Mouse (Mus musculus) limb, embryonic 14.5 days (tissue): ENCODE data around the gene Ppp1r18. TPM values are rescaled to one million over a fixed set of nuclear protein-coding genes. Genes with fewer than 3 reads are reported as not detected.
A peak's percentile ranks its signal among the peaks of the same experiment; 100 is the strongest.

ENCODE experiments used
- ATAC-seq: fragments of 200-750 bp; cut with Nextera tagmentation; 2 replicates; pipeline ENCODE4 v1.8.0; 2017; ENCODE audit warnings: low read depth, moderate number of reproducible peaks, moderate TSS enrichment; ENCODE audit not compliant: low FRiP score
- DNase-seq: peaks from one replicate; pipeline ENCODE4 v3.0.0-alpha.2; 2015; ENCODE audit warnings: low spot score
- H3K27ac ChIP-seq: fragments of 300-500 bp; sonication (generic); replicated peaks from 2 replicates; pipeline ENCODE4 v1.5.1; 2014; ENCODE audit warnings: low read depth, mild to moderate bottlenecking, low read length, moderate library complexity, mixed read lengths
- H3K27me3 ChIP-seq: fragments of 300-500 bp; sonication (generic); 2 replicates; pipeline ENCODE4 v1.6.1; 2014; ENCODE audit warnings: low read length, mixed read lengths; ENCODE audit not compliant: control insufficient read depth, insufficient read depth
- H3K36me3 ChIP-seq: fragments of 300-500 bp; sonication (generic); 2 replicates; pipeline ENCODE4 v1.6.1; 2014; ENCODE audit warnings: mild to moderate bottlenecking, low read length, moderate library complexity, mixed read lengths; ENCODE audit not compliant: control insufficient read depth, insufficient read depth
- H3K4me1 ChIP-seq: fragments of 300-500 bp; sonication (generic); 2 replicates; pipeline ENCODE4 v1.6.1; 2014; ENCODE audit warnings: antibody characterized with exemption, low read length, mixed read lengths; ENCODE audit not compliant: control insufficient read depth, insufficient read depth
- H3K4me2 ChIP-seq: fragments of 300-500 bp; sonication (generic); replicated peaks from 2 replicates; pipeline ENCODE4 v1.6.1; 2014; ENCODE audit warnings: low read depth, mild to moderate bottlenecking, low read length, moderate library complexity; ENCODE audit not compliant: severe bottlenecking
- H3K4me3 ChIP-seq: fragments of 300-500 bp; sonication (generic); replicated peaks from 2 replicates; pipeline ENCODE4 v1.5.1; 2014; ENCODE audit warnings: low read length
- H3K9ac ChIP-seq: fragments of 300-500 bp; sonication (generic); 2 replicates; pipeline ENCODE4 v1.6.1; 2014; ENCODE audit warnings: mild to moderate bottlenecking, low read depth, low read length, moderate library complexity; ENCODE audit not compliant: severe bottlenecking
- H3K9me3 ChIP-seq: fragments of 300-500 bp; sonication (generic); 2 replicates; pipeline ENCODE4 v1.6.1; 2016; ENCODE audit warnings: low read length; ENCODE audit not compliant: control insufficient read depth
- POLR2A ChIP-seq: fragments of 200-500 bp; IDR thresholded peaks from 2 replicates; pipeline ENCODE4 v1.8.0; 2012; ENCODE audit warnings: inconsistent platforms, mild to moderate bottlenecking, moderate library complexity, borderline replicate concordance; ENCODE audit not compliant: insufficient read depth, insufficient read length; ENCODE audit errors: extremely low read depth
- WGBS: fragments of 180-500 bp; shearing (Covaris S2); extraction: QIAGEN DNeasy Blood & Tissue Kit; methylation state at CpG from one replicate; pipeline ENCODE4 v1.1.7; 2014; 5-methylcytosine and 5-hydroxymethylcytosine counted together
- polyA plus RNA-seq, 2 experiments: library from polyadenylated mRNA; depleted of rRNA in 1 of 2; stranded (reverse) in 1 of 2; unstranded in 1 of 2; fragments of >200 nt; fragmentation: Nextera tagmentation in 1 of 2; extraction: Ambion mirVana in 1 of 2; gene quantifications; 2 replicates each; pipeline versions ENCODE4 v1.2.1 to v1.2.3; 2012 to 2014

Gene Ppp1r18
- polyA plus RNA-seq, 2 experiments = 26.3 to 47.2 TPM

- TF ChIP-seq POLR2A = no peak
- 89% methylated on average over 9 of the region's 9 CpGs for WGBS
- Histone ChIP-seq H3K36me3 (peaks cover 85% of the 10 kb centered on the region), H3K27ac (no peak overlapping the region), H3K4me2 (no peak overlapping the region), H3K4me3 (no peak overlapping the region), H3K9ac (no peak overlapping the region), H3K27me3 (no peaks in the 10 kb centered on the region), H3K4me1 (no peaks in the 10 kb centered on the region), H3K9me3 (no peaks in the 10 kb centered on the region)
- no peak for ATAC-seq
- no peak for DNase-seq
Measured at GRCm38 (mm10) chr17:35903343-35903991, 38.1 kb downstream of the Ppp1r18 start.

GRCm38 (mm10) chr17:35903992-35904355 is 38.6 kb downstream of the Ppp1r18 start:
- no peaks in the 10 kb centered on the region for H3K27me3 ChIP-seq
- H3K4me1 ChIP-seq = peaks cover 1% of the 10 kb centered on the region; the same call in 1 of the 2 replicates
- no peak for TF ChIP-seq POLR2A
- H3K27ac ChIP-seq = no peak overlapping the region
- no peak overlapping the region for H3K9ac ChIP-seq
- H3K36me3 ChIP-seq = peaks cover 84% of the 10 kb centered on the region
- H3K4me2 ChIP-seq = no peak overlapping the region
- no peak overlapping the region for H3K4me3 ChIP-seq
- no peaks in the 10 kb centered on the region for H3K9me3 ChIP-seq
- ATAC-seq (no peak), DNase-seq (no peak)
- 69% methylated on average over 4 of the region's 4 CpGs for WGBS

- no peak for DNase-seq
- no peaks in the 10 kb centered on the region for H3K27me3 ChIP-seq
- 95% methylated on average over 1 of the region's 1 CpGs for WGBS
- no peak overlapping the region for H3K27ac ChIP-seq
- H3K4me3 ChIP-seq = no peak overlapping the region
- peaks cover 6% of the 10 kb centered on the region; the same call in 1 of the 2 replicates for H3K4me1 ChIP-seq
- H3K9ac ChIP-seq = no peak overlapping the region
- TF ChIP-seq POLR2A = no peak
- ATAC-seq = no peak
- H3K9me3 ChIP-seq = no peaks in the 10 kb centered on the region
- no peak overlapping the region for H3K4me2 ChIP-seq
- peaks cover 69% of the 10 kb centered on the region for H3K36me3 ChIP-seq
Measured at GRCm38 (mm10) chr17:35905587-35905986, 40.2 kb downstream of the Ppp1r18 start.

- 82% methylated on average over 2 of the region's 2 CpGs for WGBS
- Histone ChIP-seq H3K4me3 (no peak overlapping the region), H3K9ac (no peak overlapping the region), H3K4me1 (peaks cover 6% of the 10 kb centered on the region; the same call in 1 of the 2 replicates), H3K36me3 (peaks cover 57% of the 10 kb centered on the region), H3K4me2 (no peak overlapping the region), H3K27ac (no peak overlapping the region), H3K27me3 (no peaks in the 10 kb centered on the region), H3K9me3 (no peaks in the 10 kb centered on the region)
- no peak for TF ChIP-seq POLR2A
- DNase-seq = no peak
- no peak for ATAC-seq
Measured at GRCm38 (mm10) chr17:35907609-35908008, 42.2 kb downstream of the Ppp1r18 start.

GRCm38 (mm10) chr17:35909186-35909918 is 44.0 kb downstream of the Ppp1r18 start:
- Histone ChIP-seq H3K9me3 (no peaks in the 10 kb centered on the region), H3K27ac (peak overlapping the region; percentile 72; the same call in 1 of the 2 replicates), H3K4me2 (peak overlapping the region; percentile 86), H3K36me3 (peaks cover 52% of the 10 kb centered on the region), H3K9ac (peak overlapping the region; percentile 74), H3K27me3 (no peaks in the 10 kb centered on the region), H3K4me1 (peaks cover 6% of the 10 kb centered on the region; the same call in 1 of the 2 replicates), H3K4me3 (peak overlapping the region; percentile 75)
- ATAC-seq (peak; percentile 38), DNase-seq (no peak)
- no peak for TF ChIP-seq POLR2A
- WGBS = 24% methylated on average over 20 of the region's 20 CpGs
